Mouse (Mus musculus) embryonic fibroblast, embryonic 13.5 days (primary cell): Measurements from ENCODE around the gene Slc25a26. TPM values are rescaled to one million over a fixed set of nuclear protein-coding genes. Genes with fewer than 3 reads are reported as not detected.
"Not testable (repeated sequence)": the region's sequence is repeated elsewhere in the genome, so short reads cannot be mapped to it uniquely, and the experiment has no call there.

Experiments
- H3K27ac ChIP-seq: 2 replicates; pipeline ENCODE4 v1.5.1; 2012; ENCODE audit warnings: low read length, control low read depth, inconsistent platforms; ENCODE audit not compliant: insufficient read depth
- H3K4me1 ChIP-seq: 2 replicates; pipeline ENCODE4 v1.6.1; 2011; ENCODE audit warnings: low read length; ENCODE audit not compliant: control insufficient read depth, insufficient read depth
- H3K4me3 ChIP-seq: 2 replicates; pipeline ENCODE4 v1.5.1; 2011; ENCODE audit warnings: mild to moderate bottlenecking, control low read depth, low read length; ENCODE audit not compliant: insufficient read depth
- CTCF ChIP-seq: IDR thresholded peaks from 2 replicates; pipeline ENCODE4 v1.5.1; 2011; ENCODE audit warnings: mild to moderate bottlenecking, control low read depth, low read length, moderate library complexity, borderline replicate concordance; ENCODE audit not compliant: insufficient read depth
- POLR2A ChIP-seq: IDR thresholded peaks from 2 replicates; pipeline ENCODE4 v1.6.1; 2011; ENCODE audit warnings: low read depth, mild to moderate bottlenecking, control low read depth, low read length, moderate library complexity
- polyA plus RNA-seq: library from polyadenylated mRNA; stranded (reverse); fragments of >200 nt; gene quantifications from 2 replicates; pipeline ENCODE4 v1.2.4, GENCODE M21; 2011; ENCODE audit warnings: low read depth; ENCODE audit not compliant: missing spikeins, insufficient read length

Slc25a26 gene
- polyA plus RNA-seq, 1 experiment = 7.1 TPM

DNA sequence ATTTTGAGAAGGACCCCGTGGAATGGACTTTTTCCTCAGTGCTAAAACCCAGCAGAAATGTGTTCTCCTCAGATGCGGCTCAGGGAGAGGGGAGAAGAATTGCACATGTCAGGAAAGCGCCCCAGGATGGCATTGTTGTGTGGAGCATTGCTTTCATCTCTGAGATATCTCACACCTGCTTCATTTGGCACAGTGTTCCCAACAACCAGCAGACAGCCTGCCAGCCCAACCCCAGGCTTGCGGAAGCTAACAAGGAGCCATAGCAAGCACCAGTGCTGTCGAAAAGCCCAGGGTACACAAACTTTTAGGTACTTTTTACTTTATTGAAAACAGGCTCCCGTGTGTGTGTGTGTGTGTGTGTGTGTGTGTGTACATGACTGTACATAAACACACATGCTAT is 50.2 kb downstream of the Slc25a26 start:
- no peak overlapping the region for H3K27ac ChIP-seq
- no peak overlapping the region for H3K4me3 ChIP-seq
- H3K4me1 ChIP-seq = no peaks in the 10 kb centered on the region
- TF ChIP-seq CTCF (no peak), POLR2A (no peak)

DNA sequence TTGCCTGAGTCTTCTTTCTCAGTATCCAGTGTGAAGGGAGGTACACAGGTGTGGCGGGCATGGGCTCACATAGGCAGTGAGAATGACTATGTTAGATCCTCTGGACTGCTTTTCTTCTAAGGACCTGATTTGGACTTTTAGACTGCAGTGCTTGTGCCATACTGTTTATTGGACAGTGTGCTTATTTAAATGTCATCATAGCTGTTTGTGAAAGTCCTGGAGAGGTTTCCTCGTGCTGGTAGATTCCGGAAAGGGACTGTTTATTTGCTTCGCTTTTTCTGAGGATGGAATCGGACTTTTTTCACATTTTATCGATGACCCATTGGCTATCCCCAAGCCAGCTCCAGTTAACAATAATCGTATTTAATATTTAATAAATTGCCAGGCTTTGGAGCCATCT is 50.7 kb downstream of the Slc25a26 start:
- H3K4me1 ChIP-seq = no peaks in the 10 kb centered on the region
- no peak overlapping the region for H3K4me3 ChIP-seq
- H3K27ac ChIP-seq = no peak overlapping the region
- TF ChIP-seq CTCF (no peak), POLR2A (no peak)

DNA sequence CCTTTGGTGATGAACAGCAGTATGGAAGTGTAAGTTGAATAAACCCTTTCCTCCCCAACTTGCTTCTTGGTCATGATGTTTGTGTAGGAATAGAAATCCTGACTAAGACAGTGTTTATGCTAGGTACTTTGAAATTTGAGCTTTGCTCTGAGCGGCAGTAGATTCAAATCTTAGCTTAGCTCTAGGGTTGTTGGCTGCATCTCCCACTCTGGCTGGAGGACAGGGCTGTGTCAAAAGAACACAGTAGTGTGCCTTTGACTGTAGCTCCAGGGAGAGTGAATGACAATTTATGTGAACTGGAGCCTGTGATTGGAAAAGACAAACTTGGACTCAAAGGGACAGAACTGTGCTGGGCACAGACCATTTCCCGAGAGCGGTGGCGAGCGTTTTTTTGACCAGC is 53.0 kb downstream of the Slc25a26 start:
- no peak overlapping the region for H3K4me3 ChIP-seq
- TF ChIP-seq CTCF (no peak), POLR2A (no peak)
- no peak overlapping the region for H3K27ac ChIP-seq

DNA sequence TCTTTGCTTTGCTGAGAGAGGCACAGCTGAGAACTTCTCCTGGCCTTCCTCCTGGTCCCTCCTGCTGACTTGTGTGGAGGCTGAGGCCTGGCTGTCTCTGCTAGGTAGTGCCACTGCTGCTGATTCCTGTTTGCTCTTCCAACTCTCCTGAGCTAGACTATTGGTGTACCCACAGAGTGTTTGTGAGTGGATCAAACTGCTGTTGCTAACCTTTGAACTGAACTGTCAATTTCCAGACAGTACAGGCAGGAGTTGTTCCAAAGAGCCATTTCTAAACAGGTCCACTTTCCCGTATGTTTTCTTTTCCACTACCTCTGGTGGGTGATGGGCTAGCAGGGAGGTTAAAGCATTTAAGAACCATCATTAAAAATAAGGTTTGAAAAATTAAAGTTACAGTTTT is 58.5 kb downstream of the Slc25a26 start:
- not testable (repeated sequence) for H3K4me1 ChIP-seq, H3K4me3 ChIP-seq, H3K27ac ChIP-seq

More for the DNA sequence above, 53.0 kb downstream of the Slc25a26 start:
- H3K4me1 ChIP-seq = no peaks in the 10 kb centered on the region

DNA sequence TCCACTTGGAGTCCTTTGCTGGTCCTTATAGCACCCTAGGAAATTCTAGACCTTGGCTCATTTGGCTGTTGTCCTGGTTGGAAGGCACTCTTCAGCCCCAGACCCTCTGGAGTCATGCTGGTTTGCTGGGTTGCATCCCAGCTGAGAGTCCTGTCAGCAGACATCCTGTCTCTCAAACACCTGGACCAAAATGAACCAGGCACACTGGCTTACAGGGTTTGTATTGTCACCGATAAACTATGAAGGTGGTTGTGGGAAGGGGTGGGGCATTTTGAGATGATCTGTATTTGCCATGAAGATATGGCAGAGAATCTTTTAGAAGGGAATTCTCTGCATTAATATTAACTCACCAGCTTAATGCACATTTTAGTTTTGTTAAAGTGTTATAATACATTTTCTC is 60.8 kb downstream of the Slc25a26 start:
- Histone ChIP-seq H3K27ac (no peak overlapping the region), H3K4me1 (no peaks in the 10 kb centered on the region)
- TF ChIP-seq POLR2A = no peak
- TF ChIP-seq CTCF = no peak

DNA sequence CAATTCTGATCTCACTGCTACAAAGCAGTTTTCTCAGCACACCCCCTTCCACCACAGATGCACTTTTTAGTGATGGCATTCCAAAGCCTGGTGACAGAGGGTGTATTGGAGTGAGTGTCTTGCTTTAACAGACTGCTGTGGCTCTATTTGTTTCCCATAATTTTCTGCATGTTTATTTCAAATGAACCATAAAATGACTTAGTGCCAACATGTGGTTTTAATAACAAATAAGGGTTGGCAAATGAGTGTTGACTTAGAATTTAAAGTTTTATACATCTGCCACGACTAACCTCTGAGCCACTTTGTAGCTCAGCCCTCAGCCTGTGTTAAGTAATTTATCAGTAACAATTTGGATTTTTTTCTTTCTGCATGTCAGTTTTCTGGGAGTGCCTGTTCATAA is 61.2 kb downstream of the Slc25a26 start:
- no peak overlapping the region for H3K27ac ChIP-seq
- no peaks in the 10 kb centered on the region for H3K4me1 ChIP-seq
- TF ChIP-seq CTCF (no peak), POLR2A (no peak)
- no peak overlapping the region for H3K4me3 ChIP-seq

More for the DNA sequence above, 60.8 kb downstream of the Slc25a26 start:
- H3K4me3 ChIP-seq = no peak overlapping the region

DNA sequence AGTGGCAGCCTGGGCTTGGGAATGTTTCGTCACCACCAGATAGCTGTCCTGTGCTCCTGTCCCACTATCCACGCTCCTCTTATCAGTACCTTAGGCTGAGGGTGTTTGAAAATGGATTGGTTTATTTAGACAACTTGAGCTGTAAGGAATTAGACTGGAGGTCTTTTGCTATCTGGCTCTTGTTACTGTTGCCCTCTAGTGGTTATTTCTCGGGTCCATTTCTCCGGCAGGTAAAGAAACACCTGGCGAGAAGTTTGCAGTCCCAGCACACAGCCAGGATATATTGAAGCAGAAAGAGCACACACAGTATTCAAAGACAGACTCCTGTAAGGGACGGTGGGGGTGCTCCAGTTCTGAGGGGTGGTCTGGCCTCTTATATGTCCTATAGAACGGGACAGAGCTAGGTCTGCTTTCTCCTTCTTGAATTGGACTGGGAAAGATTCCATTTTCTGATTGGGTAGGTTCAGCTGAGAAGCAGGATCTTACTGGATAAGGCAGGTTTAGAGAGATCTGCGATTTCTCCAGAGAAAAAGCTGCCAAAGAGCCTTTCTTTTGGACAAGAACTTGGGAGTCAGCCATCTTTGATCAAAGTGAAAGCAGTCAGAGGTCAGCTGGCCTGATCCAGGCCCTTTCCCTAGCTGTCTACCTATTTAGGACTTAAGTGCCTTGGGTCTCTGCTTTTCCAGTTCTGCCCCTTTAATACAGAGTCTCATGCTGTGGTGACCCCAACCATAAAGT is 63.2 kb downstream of the Slc25a26 start:
- no peaks in the 10 kb centered on the region for H3K4me1 ChIP-seq
- H3K4me3 ChIP-seq = no peak overlapping the region
- no peak for TF ChIP-seq CTCF
- no peak for TF ChIP-seq POLR2A
- H3K27ac ChIP-seq = no peak overlapping the region

DNA sequence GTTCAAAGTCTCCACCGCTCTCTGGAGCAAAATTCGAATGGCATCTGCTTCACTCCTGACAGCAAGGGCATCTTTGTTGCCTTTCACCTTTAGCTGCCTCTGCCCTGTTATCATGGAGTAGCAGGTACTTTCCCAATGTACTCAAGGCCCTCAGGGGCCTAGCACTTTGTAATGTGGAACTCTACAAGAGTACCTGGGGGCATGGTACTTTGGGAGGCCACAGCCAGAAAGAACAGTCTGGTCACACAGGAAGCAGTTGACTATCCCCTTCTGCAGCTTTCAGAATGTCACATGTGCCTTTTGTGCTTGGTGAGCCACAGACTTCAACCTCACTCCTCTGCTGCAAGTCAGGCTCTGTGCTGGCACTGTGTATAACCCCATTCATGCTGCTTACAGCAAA is 65.6 kb downstream of the Slc25a26 start:
- Histone ChIP-seq H3K4me1 (no peaks in the 10 kb centered on the region), H3K27ac (no peak overlapping the region), H3K4me3 (no peak overlapping the region)
- TF ChIP-seq POLR2A (no peak), CTCF (no peak)

DNA sequence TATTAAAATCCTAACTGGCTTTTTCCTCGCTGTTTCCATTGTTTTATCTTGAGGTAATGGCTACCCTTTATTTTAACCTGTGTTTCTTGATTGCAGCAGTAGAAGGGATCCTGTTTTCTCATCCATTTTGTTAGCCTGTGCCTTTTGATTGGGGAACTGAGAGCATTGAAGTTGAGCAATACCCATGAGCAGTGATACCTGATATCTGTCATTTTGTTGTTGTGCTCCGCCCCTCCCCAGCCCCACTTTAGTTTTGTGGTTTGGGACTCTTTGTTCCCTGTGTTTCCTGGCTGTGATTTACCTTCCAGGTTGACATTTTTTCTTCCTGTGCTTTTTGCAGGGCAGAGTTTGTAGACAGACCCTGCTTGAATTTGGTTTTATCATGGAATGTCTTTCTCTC is 67.9 kb downstream of the Slc25a26 start:
- no peak overlapping the region for H3K27ac ChIP-seq
- TF ChIP-seq POLR2A (no peak), CTCF (no peak)
- H3K4me1 ChIP-seq = no peaks in the 10 kb centered on the region
- H3K4me3 ChIP-seq = no peak overlapping the region

DNA sequence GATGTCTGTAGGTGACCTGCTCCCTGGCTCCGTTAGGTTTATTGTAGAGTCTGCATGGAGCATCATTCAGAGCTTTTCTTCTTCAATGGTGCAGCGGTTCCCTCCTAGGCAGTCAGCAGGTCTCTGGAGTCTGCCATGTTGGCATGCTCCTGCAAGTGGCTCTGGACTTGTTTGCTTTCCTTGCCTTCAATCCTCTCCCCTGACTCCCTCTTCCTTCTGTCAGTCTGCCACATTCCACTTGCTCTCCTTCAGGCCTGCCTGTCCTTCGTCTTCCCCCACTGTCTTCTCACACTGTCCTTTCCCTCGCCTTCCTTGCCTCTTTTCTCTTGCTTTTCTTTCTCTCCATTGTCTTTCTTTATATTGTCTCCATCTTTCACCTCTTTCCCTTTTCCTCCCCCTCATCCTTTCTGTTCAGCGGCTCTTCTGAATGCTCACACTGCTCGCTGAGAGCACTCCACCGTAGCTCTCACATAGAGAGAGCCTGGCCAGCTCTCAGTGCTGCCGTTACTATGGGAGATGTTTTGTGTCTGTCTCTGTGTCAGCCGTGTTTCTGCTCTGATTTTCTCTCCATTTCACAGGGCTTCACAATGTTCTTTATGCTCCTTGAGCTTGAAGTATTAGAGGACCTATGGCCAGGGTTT is 75.5 kb downstream of the Slc25a26 start:
- H3K4me1 ChIP-seq = no peaks in the 10 kb centered on the region
- TF ChIP-seq CTCF (no peak), POLR2A (no peak)
- no peak overlapping the region for H3K27ac ChIP-seq
- H3K4me3 ChIP-seq = no peak overlapping the region

DNA sequence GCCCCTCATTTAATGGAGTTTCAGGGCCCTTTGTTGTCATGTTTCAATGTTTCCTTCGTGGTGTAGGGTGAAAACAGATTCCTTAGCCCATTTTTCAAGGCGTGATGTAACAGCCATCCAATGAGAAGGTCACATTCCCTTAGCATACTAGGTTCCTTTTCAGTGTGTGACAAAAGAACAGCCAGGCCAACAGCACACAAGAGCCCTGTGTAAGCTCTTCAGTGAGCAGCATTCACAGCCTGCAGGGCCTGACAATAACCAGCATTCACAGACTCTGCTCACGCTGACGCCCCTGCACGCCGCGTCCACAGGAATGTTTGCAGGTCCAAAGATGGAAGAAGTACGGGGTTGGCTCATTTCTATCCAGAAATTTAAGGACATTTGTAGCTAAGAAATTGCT is 77.9 kb downstream of the Slc25a26 start:
- no peak overlapping the region for H3K27ac ChIP-seq

More for the DNA sequence above, 77.9 kb downstream of the Slc25a26 start:
- TF ChIP-seq POLR2A = no peak
- no peak for TF ChIP-seq CTCF
- Histone ChIP-seq H3K4me3 (no peak overlapping the region), H3K4me1 (no peaks in the 10 kb centered on the region)
